Mouse (Mus musculus): Measurements from ENCODE around the gene Ptprg.

DNA sequence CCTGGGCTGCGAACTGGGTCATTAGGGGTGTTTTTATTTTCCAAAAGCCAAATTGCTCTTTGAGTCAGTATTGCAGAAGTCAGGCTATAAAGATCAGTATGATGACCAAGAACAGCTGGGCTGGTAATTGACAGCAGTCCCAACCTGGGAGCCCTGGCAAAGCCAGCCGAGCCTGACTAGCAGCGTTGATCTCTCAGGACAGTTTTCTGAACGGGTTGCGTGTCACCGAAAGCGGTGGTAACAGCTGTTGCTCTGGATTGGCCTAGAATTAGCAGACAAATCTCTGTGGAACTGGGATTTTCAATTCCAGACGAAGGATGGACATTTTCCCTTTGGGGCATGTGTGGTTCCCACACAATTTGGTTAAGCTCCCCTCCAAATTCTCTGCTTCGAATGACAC is 111.0 kb downstream of the Ptprg start:
- TF ChIP-seq CTCF (IDR thresholded peaks at IDR 0.05; ENCODE audit: borderline replicate concordance, insufficient read depth, low read length), result no peak
- TF ChIP-seq POLR2A (IDR thresholded peaks at IDR 0.05; ENCODE audit: low read depth, low read length), result no peak

All from embryonic fibroblast, embryonic 13.5 days (primary cell).